Mouse (Mus musculus) T-helper 2 cell (primary cell): Measurements from ENCODE around the gene Milr1.
"Not testable (repeated sequence)": the region's sequence is repeated elsewhere in the genome, so short reads cannot be mapped to it uniquely, and the experiment has no call there.

Experiments used
- in situ Hi-C: fragments of 300-600 bp; cut with MboI, MseI; formaldehyde crosslinking; loops from one replicate; pipeline ENCODE4 v1.15.1; 2025; ENCODE audit warnings: high pct_unique_total_duplicates

The Milr1 gene

DNA sequence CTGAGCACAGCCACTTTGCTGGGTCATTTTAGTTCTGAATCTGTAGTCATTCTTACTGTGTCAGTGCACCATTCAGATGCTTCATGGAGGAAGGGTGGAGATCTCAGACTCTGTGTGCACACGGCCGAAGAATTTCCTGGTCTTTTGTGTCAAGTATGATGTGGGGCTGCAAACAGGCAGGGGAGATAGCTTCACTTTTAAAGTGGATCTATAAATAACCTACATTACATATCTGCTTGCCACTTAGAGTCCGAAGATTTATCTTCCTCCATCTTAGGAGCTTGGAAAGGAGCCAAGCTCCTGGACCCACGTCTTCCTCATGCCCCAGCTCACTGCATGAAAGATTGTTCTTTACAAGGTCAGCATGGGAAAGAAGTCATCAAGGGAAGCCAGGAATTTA lies 20.3 kb upstream of the Milr1 start:
- in situ Hi-C loops: no loop called here

DNA sequence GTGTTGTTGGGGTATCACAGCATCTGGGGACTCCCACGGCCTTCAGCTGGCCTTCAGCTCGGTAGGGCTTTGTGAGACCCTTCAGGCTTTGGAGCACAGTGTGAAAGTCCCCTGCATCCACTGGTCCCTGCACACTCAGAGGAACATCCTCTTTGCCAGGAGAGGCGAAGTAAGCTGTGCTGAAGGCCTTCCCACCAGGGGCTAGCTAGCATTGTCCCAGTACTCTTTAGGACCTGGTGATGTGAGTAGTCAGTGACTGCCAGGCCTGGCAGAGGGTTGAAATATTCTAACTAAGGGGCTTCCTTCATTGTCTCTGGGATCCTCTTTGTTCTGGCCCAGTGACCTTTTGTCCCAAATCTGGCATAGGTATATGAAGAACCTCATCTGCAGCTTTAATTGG lies 14.4 kb upstream of the Milr1 start:
- in situ Hi-C loops: no loop called here

GRCm38 (mm10) chr11:106737178-106737621 lies 13.8 kb upstream of the Milr1 start:
- in situ Hi-C loops: no loop called here

- in situ Hi-C loops: no loop called here
These were observed 11.9 kb upstream of the Milr1 start for GRCm38 (mm10) chr11:106739116-106739515.

GRCm38 (mm10) chr11:106740724-106741123 lies 10.3 kb upstream of the Milr1 start:
- in situ Hi-C loops: loop anchor here (5.0 kb wide), 1 partner anchor 93 kb away; no protein-coding TSS in a partner anchor

DNA sequence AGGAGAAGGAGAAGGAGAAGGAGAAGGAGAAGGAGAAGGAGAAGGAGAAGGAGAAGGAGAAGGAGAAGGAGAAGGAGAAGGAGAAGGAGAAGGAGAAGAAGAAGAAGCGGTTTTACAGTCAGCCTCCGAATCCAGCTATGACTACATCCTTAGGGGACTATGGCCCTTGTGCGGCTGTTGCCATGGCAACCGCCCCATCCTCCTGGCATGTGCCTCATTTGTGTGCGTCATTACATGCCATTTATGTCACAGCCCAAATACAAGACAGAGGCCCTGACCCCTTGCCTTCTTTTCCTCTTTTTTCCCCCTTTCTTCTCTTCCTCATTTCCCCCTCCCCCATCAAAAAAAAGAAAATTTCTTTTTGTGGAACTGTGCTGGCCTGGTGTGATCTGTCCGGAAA lies 9.8 kb upstream of the Milr1 start:
- in situ Hi-C loops: loop anchor here (5.0 kb wide), 1 partner anchor 94 kb away; no protein-coding TSS in a partner anchor

DNA sequence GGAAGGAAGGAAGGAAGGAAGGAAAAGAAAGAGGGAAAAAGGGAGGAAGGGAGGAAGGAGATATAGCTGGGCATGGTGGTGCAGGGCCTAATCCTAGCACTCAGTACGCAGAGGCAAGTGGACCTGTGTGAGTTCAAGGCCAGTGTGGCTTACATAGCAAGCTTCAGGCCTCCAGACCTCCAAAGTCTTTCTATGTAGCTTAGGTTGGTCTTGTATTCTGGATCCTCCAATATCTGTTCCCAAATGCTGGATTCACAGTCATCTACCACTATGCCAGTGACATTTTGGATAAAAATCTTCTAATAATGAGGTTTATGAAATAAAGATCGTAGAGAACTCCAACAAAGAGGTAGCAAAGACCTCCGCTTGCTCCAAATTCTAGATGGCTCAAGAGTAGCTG lies 9.2 kb upstream of the Milr1 start:
- in situ Hi-C loops: loop anchor here (5.0 kb wide), 1 partner anchor 95 kb away; no protein-coding TSS in a partner anchor

DNA sequence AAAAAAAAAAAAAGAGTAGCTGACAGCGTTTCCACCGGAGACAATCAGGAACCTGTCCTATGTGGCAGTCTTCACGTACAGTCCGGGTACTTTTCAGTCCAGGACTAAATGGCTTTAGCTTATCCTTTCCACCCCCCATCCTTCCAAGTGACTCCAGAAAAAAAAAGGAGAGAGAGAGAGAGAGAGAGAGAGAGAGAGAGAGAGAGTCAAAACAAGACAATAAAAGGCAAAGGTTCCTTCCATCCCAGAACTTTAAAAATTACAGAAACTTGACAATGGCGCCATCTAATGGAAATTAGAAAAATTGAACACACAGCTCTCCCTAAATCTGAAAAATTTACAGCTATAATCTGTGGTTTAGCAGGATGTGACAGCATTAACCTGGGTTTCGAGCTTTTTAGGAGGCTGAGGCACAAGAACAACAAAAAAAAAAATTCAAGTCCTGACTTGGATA lies 8.6 kb upstream of the Milr1 start:
- in situ Hi-C loops: loop anchor here (5.0 kb wide), 1 partner anchor 95 kb away; no protein-coding TSS in a partner anchor

- in situ Hi-C loops: loop anchor here (5.0 kb wide), 1 partner anchor 98 kb away; no protein-coding TSS in a partner anchor
These were observed 6.1 kb upstream of the Milr1 start for GRCm38 (mm10) chr11:106744949-106745348.

DNA sequence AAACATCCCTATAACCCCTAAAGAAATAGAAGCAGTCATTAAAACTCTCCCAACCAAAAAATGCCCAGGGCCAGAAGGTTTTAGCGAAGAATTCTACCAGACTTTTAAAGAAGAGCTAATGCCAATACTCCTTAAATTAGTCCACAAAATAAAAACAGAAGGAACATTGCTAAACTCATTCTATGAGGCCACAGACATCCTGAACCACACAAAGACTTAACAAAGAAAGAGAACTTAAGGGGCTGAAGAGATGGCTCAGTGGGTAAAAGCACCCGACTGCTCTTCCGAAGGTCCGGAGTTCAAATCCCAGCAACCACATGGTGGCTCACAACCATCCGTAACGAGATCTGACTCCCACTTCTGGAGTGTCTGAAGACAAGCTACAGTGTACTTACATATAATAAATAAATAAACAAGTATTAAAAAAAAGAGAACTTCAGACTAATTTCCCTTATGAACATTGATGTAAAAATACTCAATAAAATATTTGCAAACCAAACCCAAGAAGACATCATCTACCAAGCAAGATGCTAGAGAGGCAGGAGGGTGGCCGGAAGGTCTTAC lies 1.4 kb upstream of the Milr1 start:
- in situ Hi-C loops: not testable (repeated sequence)

GRCm38 (mm10) chr11:106750121-106750751 lies 790 bp upstream of the Milr1 start, which contains the start of gene Pecam1:
Gene Pecam1, minus strand, starts transcription at chr11:106750628.
- in situ Hi-C loops: no loop called here

- in situ Hi-C loops: no loop called here
These were observed 1.1 kb downstream of the Milr1 start for GRCm38 (mm10) chr11:106752103-106752502.

DNA sequence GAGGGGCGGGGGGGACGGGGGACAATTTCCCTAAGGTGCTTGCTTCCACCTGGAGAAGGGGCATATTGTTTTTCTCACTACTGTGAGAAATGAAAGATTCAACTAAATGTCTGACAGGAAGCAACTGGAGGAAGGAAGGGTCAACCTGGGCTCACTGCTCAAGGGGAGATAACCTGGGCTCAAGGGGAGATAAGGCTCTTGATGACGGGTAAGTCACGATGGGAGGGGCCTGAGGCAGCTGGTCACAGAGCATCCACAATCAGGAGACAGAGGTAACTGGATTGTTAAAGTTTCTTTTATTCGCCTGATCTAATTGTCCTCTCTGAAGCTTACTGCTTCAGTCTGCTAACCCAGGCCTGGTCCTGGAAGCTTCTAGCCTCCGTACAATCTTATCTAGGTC lies 2.3 kb downstream of the Milr1 start:
- in situ Hi-C loops: no loop called here

- in situ Hi-C loops: no loop called here
These were observed 4.6 kb downstream of the Milr1 start for GRCm38 (mm10) chr11:106755583-106755982.

DNA sequence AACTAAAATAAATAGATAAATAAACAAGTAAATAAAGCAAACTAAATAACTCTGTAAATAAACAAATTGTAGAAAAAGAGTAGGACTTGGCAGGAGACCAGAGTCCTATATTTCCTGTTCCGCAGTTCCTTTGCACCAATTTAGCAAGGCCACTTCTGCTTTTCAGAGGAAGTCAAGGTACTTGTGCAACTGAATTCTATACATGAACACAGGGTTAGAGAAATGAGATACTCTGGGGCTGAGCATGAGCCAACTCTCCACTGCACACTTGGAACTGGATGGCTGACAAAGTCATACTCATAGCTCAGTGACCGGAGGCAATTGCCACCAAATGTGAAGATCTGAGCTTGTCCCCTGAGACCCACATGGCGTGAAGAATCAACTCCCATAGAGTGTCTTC lies 8.0 kb downstream of the Milr1 start:
- in situ Hi-C loops: no loop called here

DNA sequence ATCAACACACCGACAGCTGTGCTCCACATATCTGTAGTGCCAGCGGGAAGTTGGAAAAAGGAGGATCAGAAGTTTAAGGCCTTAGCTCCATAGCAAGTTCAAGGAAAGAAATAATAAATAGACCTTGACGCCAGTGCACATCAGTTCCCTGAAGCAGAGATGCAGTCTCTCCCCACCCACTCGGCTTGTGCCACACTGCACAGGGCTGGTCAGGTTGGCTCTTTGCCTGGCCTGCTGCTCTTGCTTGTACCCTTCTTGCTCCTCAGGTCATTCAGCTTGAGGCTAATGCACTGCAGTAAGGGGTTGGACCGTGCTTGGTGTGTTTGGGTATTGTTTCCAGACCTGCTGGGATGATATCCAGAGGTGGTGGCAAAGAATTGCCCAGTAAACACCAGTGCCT lies 9.5 kb downstream of the Milr1 start:
- in situ Hi-C loops: no loop called here

GRCm38 (mm10) chr11:106762139-106762799 lies 11.2 kb downstream of the Milr1 start:
- in situ Hi-C loops: no loop called here

GRCm38 (mm10) chr11:106762800-106763185 lies 11.8 kb downstream of the Milr1 start:
- in situ Hi-C loops: no loop called here

DNA sequence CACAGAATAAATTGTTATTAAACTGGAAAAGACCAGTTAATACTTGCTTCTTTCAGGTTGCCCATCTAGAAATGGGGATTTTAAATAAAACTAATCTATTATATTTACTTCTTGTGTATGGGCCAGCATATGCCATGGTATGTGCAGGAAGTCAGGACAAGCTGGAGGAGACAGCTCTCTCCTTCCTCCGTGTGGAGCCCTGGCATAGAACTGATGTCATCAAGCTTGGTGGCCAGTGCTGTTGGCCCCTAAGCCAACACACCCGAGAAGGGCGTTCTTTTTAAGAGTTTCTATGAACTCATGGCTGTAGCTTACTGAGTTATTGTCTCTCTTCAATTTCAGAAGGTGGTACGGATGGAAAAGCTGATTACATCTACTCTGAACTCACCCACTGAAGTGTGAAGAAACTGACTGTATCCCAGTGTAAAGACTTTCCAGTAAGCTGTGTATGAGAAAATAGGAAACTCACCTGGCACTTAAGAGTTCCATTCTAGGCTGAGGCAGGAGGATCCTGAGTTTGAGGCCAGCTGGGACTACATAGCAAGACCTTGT lies 15.7 kb downstream of the Milr1 start:
- in situ Hi-C loops: no loop called here

DNA sequence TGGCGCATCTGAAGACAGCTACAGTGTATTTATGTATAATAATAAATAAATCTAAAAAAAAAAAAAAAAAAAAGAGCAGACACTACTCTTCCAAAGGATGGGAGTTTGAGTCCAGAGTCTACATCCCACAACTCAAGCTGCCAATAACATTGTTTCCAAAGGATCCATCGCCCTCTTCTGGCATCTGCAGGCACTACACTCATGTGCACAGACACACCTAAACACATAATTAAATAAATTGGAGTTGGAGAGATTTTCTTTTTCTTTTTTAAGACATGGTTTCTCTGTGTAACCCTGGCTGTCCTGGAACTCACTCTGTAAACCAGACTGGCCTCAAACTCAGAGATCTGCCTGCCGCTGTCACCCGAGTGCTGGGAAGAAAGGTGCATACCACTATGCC lies 16.5 kb downstream of the Milr1 start:
- in situ Hi-C loops: no loop called here

DNA sequence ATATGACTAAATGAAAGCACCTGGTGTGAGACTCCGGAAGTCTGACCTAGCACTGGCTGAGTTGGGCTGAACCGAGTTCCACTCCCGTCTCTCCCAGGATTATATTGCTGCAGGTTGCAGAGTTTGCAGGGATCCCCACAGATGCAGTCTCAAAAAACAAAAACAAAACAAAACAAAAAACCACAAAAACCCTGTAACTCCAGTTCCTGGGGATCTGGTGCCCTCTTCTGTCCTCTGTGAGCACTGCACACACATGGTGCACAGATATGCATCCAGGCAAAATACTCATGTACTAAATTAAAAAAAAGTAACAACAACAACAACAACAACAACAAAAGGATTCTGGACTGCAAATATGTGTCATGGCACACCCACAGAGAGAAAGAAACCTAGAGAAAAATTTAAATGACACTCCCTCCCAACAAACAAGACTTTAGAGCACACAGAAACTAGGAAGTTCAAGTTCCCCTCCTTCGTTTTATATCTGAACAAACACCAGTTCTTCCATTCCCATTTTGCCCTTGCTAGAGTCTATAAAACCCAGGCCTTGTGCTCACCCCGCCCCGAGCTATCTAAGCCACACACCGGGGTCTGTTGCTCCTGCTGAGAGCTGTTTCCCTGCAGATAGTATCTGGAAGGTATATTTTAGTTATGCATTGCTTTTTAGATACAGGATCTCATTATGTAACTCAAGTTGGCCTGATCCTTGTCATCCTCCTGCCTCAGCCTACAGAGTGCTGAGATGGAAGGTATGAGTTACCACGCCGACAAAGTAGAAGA lies 19.4 kb downstream of the Milr1 start:
- in situ Hi-C loops: loop anchor here (10.0 kb wide), 1 partner anchor 236 kb away; no protein-coding TSS in a partner anchor
